Mouse (Mus musculus): ENCODE results near the gene Srsf5.

The Srsf5 gene

GRCm38 (mm10) chr12:80997652-80998051, 52.3 kb downstream of the Srsf5 start:
- DNase-seq (ENCODE audit: low spot score): no peak

GRCm38 (mm10) chr12:80998528-80999221, 53.4 kb downstream of the Srsf5 start:
- DNase-seq (ENCODE audit: low spot score): no peak
